8 mouse cellular contexts compared by ENCODE assay signal in genomic region chr10:90969355-90970174, GRCm38 (mm10).
DNase-seq lines count a peak whose midpoint lies in the region; ATAC-seq and TF ChIP-seq lines count a peak whose summit lies in the region.

No protein-coding gene starts in this region.

- H3K4me3 ChIP-seq in embryonic facial prominence, embryonic 10.5 days, result peak overlapping the region; percentile 67
- peak overlapping the region; percentile 51 for H3K4me3 ChIP-seq in heart, embryonic 11.5 days (ENCODE audit: low read depth, low read length)
- peak overlapping the region; percentile 38 for H3K4me3 ChIP-seq in kidney, postnatal 0 days (replicated peaks; ENCODE audit: low read depth, low read length)
- H3K4me3 ChIP-seq in midbrain, embryonic 11.5 days (ENCODE audit: low read depth, low read length), result peak overlapping the region; percentile 43
- peak overlapping the region; percentile 88 for H3K4me3 ChIP-seq in testis, adult 2 months (ENCODE audit: control insufficient read depth, low read depth, low read length)

- H3K36me3 ChIP-seq in embryonic facial prominence, embryonic 10.5 days (replicated peaks), result no peaks in the 10 kb centered on the region
- no peaks in the 10 kb centered on the region for H3K36me3 ChIP-seq in heart, embryonic 11.5 days (ENCODE audit: control insufficient read depth, insufficient read depth, low read length)
- no peaks in the 10 kb centered on the region for H3K36me3 ChIP-seq in kidney, postnatal 0 days (ENCODE audit: insufficient read depth, low read length)
- H3K36me3 ChIP-seq in midbrain, embryonic 11.5 days (ENCODE audit: control insufficient read depth, insufficient read depth, low read length), result no peaks in the 10 kb centered on the region
- H3K36me3 ChIP-seq in testis, adult 2 months (ENCODE audit: control insufficient read depth, insufficient read depth, low read length), result no peaks in the 10 kb centered on the region

- no peak for ATAC-seq in heart, embryonic 11.5 days (replicated peaks; ENCODE audit: insufficient number of reproducible peaks, low FRiP score, low TSS enrichment)
- ATAC-seq in kidney, postnatal 0 days (replicated peaks; ENCODE audit: low FRiP score, low read depth), result 0 out of 2 replicates have a peak, but pooled peaks have one; percentile 43
- peak; percentile 66 for ATAC-seq in midbrain, embryonic 11.5 days (ENCODE audit: low FRiP score)

- peaks cover 22% of the 10 kb centered on the region for H3K4me1 ChIP-seq in embryonic facial prominence, embryonic 10.5 days
- peaks cover 5% of the 10 kb centered on the region for H3K4me1 ChIP-seq in heart, embryonic 11.5 days (ENCODE audit: control insufficient read depth, insufficient read depth, low read length)
- H3K4me1 ChIP-seq in kidney, postnatal 0 days (replicated peaks; ENCODE audit: insufficient read depth, low read length), result 0 out of 2 replicates have a peak, but pooled peaks cover 10% of the 10 kb centered on the region
- peaks cover 4% of the 10 kb centered on the region for H3K4me1 ChIP-seq in midbrain, embryonic 11.5 days (ENCODE audit: control insufficient read depth, insufficient read depth, low read length)
- H3K4me1 ChIP-seq in testis, adult 2 months (ENCODE audit: control insufficient read depth, insufficient read depth, low read length), result peaks cover 10% of the 10 kb centered on the region

- peak; percentile 15 to 33 for DNase-seq in spleen, adult 18-20 months
- DNase-seq in spleen, adult 12 weeks (ENCODE audit: low spot score), result no peak
- DNase-seq in embryonic facial prominence, embryonic 10.5 days (ENCODE audit: low spot score), result peak; percentile 51
- no peak for DNase-seq in kidney, postnatal 0 days (ENCODE audit: low spot score)
- DNase-seq in midbrain, embryonic 11.5 days (ENCODE audit: low spot score, missing footprints), result peak; percentile 94
- no peak for DNase-seq in layer of hippocampus, adult 9-11 months

- H3K27me3 ChIP-seq in embryonic facial prominence, embryonic 10.5 days (replicated peaks; ENCODE audit: low read depth, poor library complexity, severe bottlenecking), result peaks cover 61% of the 10 kb centered on the region
- peaks cover 59% of the 10 kb centered on the region for H3K27me3 ChIP-seq in heart, embryonic 11.5 days (ENCODE audit: control insufficient read depth, insufficient read depth, low read length)
- H3K27me3 ChIP-seq in kidney, postnatal 0 days (ENCODE audit: insufficient read depth, low read length), result peaks cover 13% of the 10 kb centered on the region
- peaks cover 27% of the 10 kb centered on the region for H3K27me3 ChIP-seq in midbrain, embryonic 11.5 days (ENCODE audit: control insufficient read depth, insufficient read depth, low read length)
- H3K27me3 ChIP-seq in testis, adult 2 months (ENCODE audit: control insufficient read depth, insufficient read depth, low read length), result no peaks in the 10 kb centered on the region; the same call in 1 of the 2 replicates

- H3K27ac ChIP-seq in embryonic facial prominence, embryonic 10.5 days (replicated peaks), result peak overlapping the region; percentile 54; the same call in 1 of the 2 replicates
- H3K27ac ChIP-seq in heart, embryonic 11.5 days (ENCODE audit: low read depth, low read length), result no peak overlapping the region
- no peak overlapping the region for H3K27ac ChIP-seq in kidney, postnatal 0 days
- H3K27ac ChIP-seq in midbrain, embryonic 11.5 days (ENCODE audit: low read depth, low read length), result no peak overlapping the region
- H3K27ac ChIP-seq in testis, adult 2 months (ENCODE audit: control insufficient read depth, insufficient read depth, low read depth, low read length), result no peak overlapping the region

- TF ChIP-seq CTCF in kidney, postnatal 0 days (IDR thresholded peaks at IDR 0.05; ENCODE audit: low read depth), result no peak
- no peak for TF ChIP-seq CTCF in testis, adult 2 months (IDR thresholded peaks at IDR 0.05; ENCODE audit: control insufficient read depth, insufficient read depth, insufficient replicate concordance, low read depth, low read length)

- peak overlapping the region; percentile 94 for H3K4me2 ChIP-seq in heart, embryonic 11.5 days
- H3K4me2 ChIP-seq in kidney, postnatal 0 days (ENCODE audit: low read length), result peak overlapping the region; percentile 88
- peak overlapping the region; percentile 91 for H3K4me2 ChIP-seq in midbrain, embryonic 11.5 days

- no peaks in the 10 kb centered on the region for H3K9me3 ChIP-seq in embryonic facial prominence, embryonic 10.5 days
- no peaks in the 10 kb centered on the region for H3K9me3 ChIP-seq in heart, embryonic 11.5 days (replicated peaks; ENCODE audit: control insufficient read depth, low read length)
- no peaks in the 10 kb centered on the region for H3K9me3 ChIP-seq in kidney, postnatal 0 days (replicated peaks; ENCODE audit: low read length)
- no peaks in the 10 kb centered on the region for H3K9me3 ChIP-seq in midbrain, embryonic 11.5 days (ENCODE audit: control insufficient read depth, low read length)

- TF ChIP-seq POLR2A in testis, adult 2 months (IDR thresholded peaks at IDR 0.05; ENCODE audit: control insufficient read depth, low read depth, low read length), result no peak

- 2% methylated on average over 72 of the region's 72 CpGs for WGBS in embryonic facial prominence, embryonic 10.5 days
- WGBS in heart, embryonic 11.5 days (ENCODE audit: insufficient replicate concordance), result 2% methylated on average over 72 of the region's 72 CpGs
- WGBS in kidney, postnatal 0 days, result 2% methylated on average over 66 of the region's 72 CpGs
- 1% methylated on average over 72 of the region's 72 CpGs for WGBS in midbrain, embryonic 11.5 days

- peak overlapping the region; percentile 56; the same call in 1 of the 2 replicates for H3K9ac ChIP-seq in heart, embryonic 11.5 days (ENCODE audit: low read depth, low read length)
- H3K9ac ChIP-seq in kidney, postnatal 0 days (ENCODE audit: low read depth, low read length), result 0 out of 2 replicates have a peak overlapping the region, but pooled peaks have one; percentile 18
- peak overlapping the region; percentile 52 for H3K9ac ChIP-seq in midbrain, embryonic 11.5 days (ENCODE audit: low read length)

Comparison
In these comparisons a context has a peak if more than half of its experiments do, and no peak if none do; other contexts are left out.
1. DNase-seq: peak in spleen, adult 18-20 months (2 of 2), embryonic facial prominence, embryonic 10.5 days (single experiment) and midbrain, embryonic 11.5 days (single experiment); none in spleen, adult 12 weeks (single experiment), kidney, postnatal 0 days (single experiment) and layer of hippocampus, adult 9-11 months (single experiment).
2. H3K4me3 ChIP-seq: peak in every context shown above with its lines; median percentile 88 in testis, adult 2 months; 67 in embryonic facial prominence, embryonic 10.5 days; 51 in heart, embryonic 11.5 days; 43 in midbrain, embryonic 11.5 days; 38 in kidney, postnatal 0 days.
3. Peak in every context shown above with its lines, with median percentiles within 50 percentile points of each other: H3K4me2 ChIP-seq and H3K9ac ChIP-seq.